Mouse (Mus musculus) bone marrow macrophage, adult 2 months (primary cell): Measurements from ENCODE around the gene Dlk1. TPM values are rescaled to one million over a fixed set of nuclear protein-coding genes. Genes with fewer than 3 reads are reported as not detected.

Experiments
- H3K27ac ChIP-seq: 2 replicates; pipeline ENCODE4 v1.5.1; 2012; ENCODE audit warnings: low read depth, low read length; ENCODE audit not compliant: insufficient read depth
- H3K4me1 ChIP-seq: 2 replicates; pipeline ENCODE4 v1.6.1; 2012; ENCODE audit warnings: low read length; ENCODE audit not compliant: control insufficient read depth, insufficient read depth
- H3K4me3 ChIP-seq: 2 replicates; pipeline ENCODE4 v1.5.1; 2012; ENCODE audit warnings: mild to moderate bottlenecking, low read length, moderate library complexity; ENCODE audit not compliant: insufficient read depth
- CTCF ChIP-seq: IDR thresholded peaks from 2 replicates; pipeline ENCODE4 v1.5.1; 2012; ENCODE audit warnings: low read depth, mild to moderate bottlenecking, low read length, moderate library complexity
- POLR2A ChIP-seq: IDR thresholded peaks from 2 replicates; pipeline ENCODE4 v1.6.1; 2012; ENCODE audit warnings: mild to moderate bottlenecking, low read depth, low read length, borderline replicate concordance
- polyA plus RNA-seq: library from polyadenylated mRNA; stranded (reverse); fragments of >200 nt; gene quantifications from 2 replicates; pipeline ENCODE4 v1.2.4, GENCODE M21; 2012; ENCODE audit not compliant: missing spikeins, insufficient read depth, insufficient read length

The Dlk1 gene
- polyA plus RNA-seq, 1 experiment, result not detected

DNA sequence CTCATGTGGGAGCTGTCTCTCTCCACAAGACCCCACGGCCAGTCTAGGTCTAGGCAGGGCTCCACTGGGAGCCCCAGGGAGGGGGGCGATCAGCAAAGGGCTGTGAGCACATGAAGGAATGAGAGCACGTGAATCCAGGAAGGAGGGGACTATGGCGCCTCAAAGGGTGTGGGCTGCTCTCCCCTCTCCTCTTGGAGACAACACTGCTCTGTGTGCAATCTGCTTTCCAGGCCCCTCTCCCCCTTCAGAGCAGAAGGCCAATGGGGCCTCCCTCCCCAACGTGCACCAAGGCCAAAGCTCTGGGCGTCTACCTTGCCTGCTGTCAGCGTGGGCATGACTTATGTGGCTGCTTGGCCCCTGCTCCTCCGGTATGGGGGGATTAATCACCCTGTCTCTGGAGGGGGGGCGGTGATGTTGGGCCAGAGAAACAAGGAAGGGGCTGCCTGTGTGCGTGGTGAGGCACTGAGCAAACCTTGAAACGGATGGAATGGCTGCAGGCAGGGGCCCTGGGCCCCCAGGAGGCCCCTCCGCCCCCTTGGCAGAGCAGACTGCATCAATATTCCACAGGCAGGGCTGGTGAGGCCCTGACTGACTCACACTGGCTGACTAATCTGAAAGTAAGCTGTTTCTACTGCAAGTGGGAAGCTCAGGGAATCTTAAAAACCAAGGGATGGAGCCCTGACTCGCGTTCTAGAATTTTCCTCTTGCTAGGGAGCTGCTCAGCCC, 35.0 kb upstream of the Dlk1 start:
- TF ChIP-seq POLR2A, result no peak
- TF ChIP-seq CTCF, result no peak
- no peak overlapping the region for H3K4me3 ChIP-seq
- H3K4me1 ChIP-seq, result no peaks in the 10 kb centered on the region
- H3K27ac ChIP-seq, result no peak overlapping the region

DNA sequence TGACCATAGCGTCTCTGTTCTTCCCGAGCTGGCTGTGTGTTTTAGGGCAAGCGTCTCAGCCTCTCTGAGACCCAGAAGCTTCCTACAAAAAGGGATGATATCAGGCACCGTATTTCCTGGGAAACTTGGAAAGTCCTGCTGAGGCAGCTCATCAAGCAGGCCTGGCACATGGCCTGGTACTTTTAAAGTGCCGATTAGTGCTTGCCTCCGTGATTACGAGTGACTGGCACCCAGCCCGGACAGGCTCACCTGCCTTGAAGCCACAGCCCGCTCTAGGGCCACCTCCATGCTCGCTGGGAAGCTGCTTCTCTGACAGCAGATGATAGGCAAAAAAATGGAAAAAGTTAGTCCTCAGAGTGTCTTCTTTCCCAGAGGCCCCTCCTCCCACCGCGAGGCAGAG, 32.6 kb upstream of the Dlk1 start:
- TF ChIP-seq POLR2A (no peak), CTCF (no peak)
- no peaks in the 10 kb centered on the region for H3K4me1 ChIP-seq
- H3K4me3 ChIP-seq, result no peak overlapping the region
- H3K27ac ChIP-seq, result no peak overlapping the region

DNA sequence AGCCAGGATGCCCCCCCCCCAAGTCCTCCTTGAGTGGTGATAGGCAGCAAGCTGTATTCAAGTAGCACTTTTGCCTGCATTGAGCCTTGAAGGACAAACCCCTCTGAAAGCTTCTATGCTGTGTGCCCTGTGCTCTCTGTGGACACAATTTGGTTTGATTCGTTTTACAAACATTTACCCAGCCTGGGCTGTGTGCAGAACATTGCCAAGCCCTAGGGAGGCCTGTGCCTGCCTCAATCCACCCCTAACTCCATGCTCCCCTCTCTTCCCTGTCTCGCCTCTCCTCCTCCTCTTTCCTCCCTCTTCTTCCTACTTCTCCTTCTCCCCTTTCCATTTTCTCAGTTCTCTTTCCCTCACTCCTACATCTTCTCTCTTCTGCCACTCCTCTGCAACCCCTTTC, 29.5 kb upstream of the Dlk1 start:
- Histone ChIP-seq H3K27ac (no peak overlapping the region), H3K4me1 (no peaks in the 10 kb centered on the region)
- TF ChIP-seq POLR2A (no peak), CTCF (no peak)

DNA sequence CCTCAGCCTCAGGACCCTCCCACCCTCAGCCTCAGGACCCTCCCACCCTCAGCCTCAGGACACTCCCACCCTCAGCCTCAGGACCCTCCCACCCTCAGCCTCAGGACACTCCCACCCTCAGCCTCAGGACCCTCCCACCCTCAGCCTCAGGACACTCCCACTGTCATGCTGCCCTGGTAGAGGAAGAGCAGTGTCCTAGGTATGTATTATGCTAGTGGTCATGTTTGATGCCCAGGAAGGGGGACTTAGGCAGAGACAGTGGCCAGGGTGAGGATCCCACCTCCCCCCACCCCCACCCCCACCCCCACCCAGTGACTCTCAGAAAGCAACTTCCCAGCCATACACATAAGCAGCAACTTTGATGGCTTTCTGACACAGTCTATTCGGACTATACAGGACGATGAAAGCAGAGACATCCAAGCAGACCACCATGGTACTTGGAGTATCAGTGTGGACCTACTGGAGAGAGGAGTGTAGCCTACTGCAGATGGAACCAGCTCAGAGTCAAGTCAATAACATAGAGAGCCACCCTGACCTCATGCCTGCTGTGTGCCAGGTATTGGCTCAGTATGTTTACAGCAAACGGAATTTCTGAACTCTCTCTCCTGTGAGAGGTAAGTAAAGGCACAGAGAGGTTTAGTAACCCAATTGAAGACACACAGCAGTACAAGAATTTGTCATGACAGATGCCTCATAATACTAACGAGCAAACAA, 28.8 kb upstream of the Dlk1 start:
- Histone ChIP-seq H3K4me3 (no peak overlapping the region), H3K4me1 (no peaks in the 10 kb centered on the region), H3K27ac (no peak overlapping the region)
- TF ChIP-seq POLR2A, result no peak

More for the DNA sequence above, 29.5 kb upstream of the Dlk1 start:
- H3K4me3 ChIP-seq, result no peak overlapping the region

DNA sequence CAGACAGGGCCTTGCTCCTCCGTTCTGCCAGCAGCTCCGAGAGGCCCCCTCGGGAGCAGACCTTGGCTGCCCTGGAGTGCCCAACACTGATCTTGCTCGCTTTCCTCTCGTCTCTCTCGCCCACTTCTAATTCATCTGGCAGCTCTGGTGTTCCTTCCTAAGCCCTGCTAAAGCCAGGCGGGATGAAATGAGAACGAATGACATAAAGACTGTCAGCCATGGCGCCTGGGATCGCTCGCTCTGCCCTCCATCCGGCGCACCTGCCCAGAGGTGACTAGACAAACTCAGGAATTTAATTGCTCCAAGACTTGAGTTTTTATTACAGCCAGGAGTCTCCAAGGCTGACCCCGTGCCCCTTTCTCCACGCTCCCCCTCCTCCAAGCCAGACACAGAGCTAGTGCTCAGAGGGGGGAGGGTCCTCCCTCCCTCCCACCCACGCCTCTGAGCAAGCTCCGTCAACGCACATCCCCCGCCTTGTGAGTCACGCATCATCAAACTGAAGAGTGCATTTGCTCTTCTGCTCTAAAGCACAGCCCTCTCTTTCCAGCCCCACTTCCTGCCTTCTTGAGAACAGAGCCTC, 27.8 kb upstream of the Dlk1 start:
- Histone ChIP-seq H3K27ac (no peak overlapping the region), H3K4me1 (no peaks in the 10 kb centered on the region)
- TF ChIP-seq POLR2A, result no peak
- no peak for TF ChIP-seq CTCF

DNA sequence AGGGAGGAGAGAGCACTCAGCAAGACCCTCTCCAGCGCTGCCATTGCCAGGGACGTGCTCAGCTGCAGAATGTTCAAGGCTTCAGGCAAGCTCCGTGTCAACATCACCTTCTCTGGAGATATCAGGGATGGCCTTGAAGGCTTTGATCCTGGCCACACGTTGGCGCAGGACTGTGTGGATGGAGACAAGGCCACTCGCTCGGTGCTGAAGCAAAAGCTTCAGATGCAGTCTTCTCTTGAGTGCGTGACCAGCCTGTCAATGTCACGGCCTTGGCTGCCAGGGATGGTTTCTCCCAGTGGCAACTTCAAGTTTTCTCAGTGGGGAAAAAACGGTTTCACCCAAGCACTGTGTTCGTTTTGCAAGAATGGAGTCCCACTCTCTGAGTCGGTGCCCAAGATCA, 26.6 kb upstream of the Dlk1 start:
- Histone ChIP-seq H3K4me1 (no peaks in the 10 kb centered on the region), H3K27ac (no peak overlapping the region), H3K4me3 (no peak overlapping the region)
- TF ChIP-seq CTCF, result no peak
- no peak for TF ChIP-seq POLR2A

More for the DNA sequence above, 27.8 kb upstream of the Dlk1 start:
- no peak overlapping the region for H3K4me3 ChIP-seq

DNA sequence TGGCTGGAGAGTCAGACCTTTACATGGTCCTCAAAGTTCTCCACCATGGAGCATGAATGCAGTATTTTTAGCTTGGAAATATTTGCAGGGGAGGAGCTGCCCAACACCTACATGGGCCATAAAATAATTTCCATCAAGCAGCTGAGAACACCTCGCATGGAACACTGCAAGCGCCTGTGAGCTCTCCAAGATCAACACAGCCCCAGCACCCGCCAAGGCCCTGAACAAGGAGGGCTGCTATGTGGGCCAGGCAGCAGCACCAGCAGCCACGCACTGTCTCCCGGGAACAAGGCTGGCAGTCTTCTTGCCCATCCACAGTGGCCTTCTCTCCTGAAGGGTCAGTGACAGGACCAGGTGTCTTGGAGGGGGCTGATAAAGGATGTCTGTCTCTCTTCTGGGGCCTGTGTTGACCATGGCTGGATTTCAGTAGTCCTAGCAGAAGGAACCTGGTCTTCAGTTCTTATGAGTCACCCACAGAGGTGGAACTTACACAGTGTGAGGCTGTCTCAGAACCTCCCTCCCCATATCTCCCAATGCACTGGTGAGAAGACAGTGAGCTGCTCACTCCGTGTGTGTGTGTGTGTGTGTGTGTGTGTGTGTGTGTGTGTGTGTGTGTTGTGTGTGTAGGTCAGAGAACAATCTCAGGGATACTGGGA, 20.0 kb upstream of the Dlk1 start:
- TF ChIP-seq POLR2A (no peak), CTCF (no peak)
- Histone ChIP-seq H3K27ac (no peak overlapping the region), H3K4me3 (no peak overlapping the region), H3K4me1 (no peaks in the 10 kb centered on the region)

DNA sequence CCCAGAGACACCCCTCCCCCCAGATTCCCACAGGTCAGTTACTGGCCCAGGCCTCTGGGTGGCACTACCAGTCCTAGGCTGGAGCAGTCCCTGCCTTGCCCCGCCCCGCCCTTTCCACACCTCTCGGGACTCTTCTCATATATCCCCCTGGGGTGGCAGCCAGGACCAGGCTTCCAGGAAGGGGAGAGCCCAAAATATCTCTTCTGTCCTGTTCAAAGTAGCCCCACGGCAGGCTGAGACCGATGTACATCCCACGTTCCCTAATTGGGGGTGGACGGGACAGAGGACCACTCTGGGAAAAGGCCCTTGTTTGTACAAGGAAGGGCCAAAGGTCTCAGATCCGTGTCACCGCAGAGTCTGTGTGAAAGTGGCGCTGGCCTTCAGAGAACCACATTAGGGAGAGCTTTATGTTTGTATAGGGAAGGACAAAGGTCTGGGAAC, 16.2 kb upstream of the Dlk1 start:
- Histone ChIP-seq H3K4me3 (no peak overlapping the region), H3K27ac (no peak overlapping the region), H3K4me1 (no peaks in the 10 kb centered on the region)
- TF ChIP-seq POLR2A (no peak), CTCF (no peak)

DNA sequence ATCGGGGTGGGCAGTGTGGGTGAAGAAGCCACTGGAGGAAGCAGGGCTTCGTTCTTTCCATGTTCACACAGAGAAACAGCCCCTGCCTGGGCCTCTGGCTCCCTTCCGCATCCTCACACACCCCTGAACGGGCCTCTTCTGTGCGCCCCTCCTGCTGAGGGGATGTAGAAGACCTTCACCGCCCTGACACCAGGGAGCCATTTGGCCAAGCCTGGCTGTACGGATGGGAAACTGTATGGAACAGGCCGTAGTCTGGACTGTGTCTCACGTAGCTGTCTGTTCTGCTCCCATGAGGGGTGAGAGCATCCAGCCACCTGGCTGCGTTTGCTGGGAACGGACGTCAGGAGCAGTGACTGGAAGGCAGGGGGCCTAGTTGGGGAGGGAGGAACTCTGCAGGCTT, 15.8 kb upstream of the Dlk1 start:
- no peak for TF ChIP-seq CTCF
- no peak for TF ChIP-seq POLR2A
- Histone ChIP-seq H3K4me1 (no peaks in the 10 kb centered on the region), H3K27ac (no peak overlapping the region)

More for the DNA sequence above, 15.8 kb upstream of the Dlk1 start:
- H3K4me3 ChIP-seq, result no peak overlapping the region
